Mouse (Mus musculus) natural killer cell, adult 2 months (primary cell): ENCODE measurements around the gene B4galt1.

Experiments
- DNase-seq, 2 experiments: peaks; one replicate each; pipeline ENCODE4 v3.0.0; 2022; ENCODE audit warnings: low spot score in 2 of 2

B4galt1 gene

DNA sequence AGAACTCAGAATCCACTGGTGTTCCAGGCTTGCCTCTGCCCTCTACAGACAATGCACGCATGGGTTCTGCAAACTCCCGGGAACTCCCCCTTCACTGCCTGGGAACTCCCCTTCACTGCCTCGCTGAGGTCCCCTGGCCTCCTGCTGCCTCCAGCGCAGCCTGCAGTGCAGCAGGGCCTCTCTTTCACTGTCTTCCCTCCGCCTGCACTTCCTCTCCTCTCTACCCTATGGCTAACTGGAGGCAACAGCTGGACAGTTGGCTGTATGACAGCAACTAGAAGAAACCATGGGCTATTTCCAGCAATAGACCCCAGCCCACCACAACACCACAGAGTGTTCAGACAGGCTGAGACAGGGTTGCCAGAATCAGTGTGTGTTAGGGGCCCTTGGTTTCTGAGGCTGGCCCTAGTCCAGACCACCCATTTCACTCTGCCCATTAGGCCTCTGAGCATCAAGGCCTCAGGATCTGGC is 9.5 kb downstream of the B4galt1 start:
- DNase-seq: peak; percentile 54 to 68

DNA sequence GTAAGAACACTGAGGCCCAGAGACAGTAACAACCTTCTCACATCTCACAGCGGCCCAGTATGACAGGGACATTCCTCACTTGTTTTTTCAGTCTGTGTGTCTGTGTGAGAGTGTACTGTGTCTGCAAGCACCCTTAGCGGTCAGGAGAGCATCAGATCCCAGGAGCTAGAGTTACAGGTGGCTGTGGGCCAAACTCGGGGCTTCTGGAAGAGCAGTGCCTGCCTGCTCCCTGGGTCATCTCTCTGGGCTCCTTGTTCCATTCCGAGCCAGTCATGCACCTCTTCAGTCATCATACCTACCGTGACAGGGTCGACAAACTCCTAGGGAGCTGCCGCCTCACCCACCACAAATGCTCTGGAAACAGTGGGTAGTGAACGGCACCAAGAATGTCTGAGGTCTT is 10.1 kb downstream of the B4galt1 start:
- DNase-seq: no peak

GRCm38 (mm10) chr4:40840448-40840847 is 13.4 kb downstream of the B4galt1 start:
- DNase-seq: no peak

GRCm38 (mm10) chr4:40839251-40839650 is 14.6 kb downstream of the B4galt1 start:
- peak; percentile 82 to 89 for DNase-seq

- no peak for DNase-seq
Measured at GRCm38 (mm10) chr4:40837451-40838285, 16.1 kb downstream of the B4galt1 start.

DNA sequence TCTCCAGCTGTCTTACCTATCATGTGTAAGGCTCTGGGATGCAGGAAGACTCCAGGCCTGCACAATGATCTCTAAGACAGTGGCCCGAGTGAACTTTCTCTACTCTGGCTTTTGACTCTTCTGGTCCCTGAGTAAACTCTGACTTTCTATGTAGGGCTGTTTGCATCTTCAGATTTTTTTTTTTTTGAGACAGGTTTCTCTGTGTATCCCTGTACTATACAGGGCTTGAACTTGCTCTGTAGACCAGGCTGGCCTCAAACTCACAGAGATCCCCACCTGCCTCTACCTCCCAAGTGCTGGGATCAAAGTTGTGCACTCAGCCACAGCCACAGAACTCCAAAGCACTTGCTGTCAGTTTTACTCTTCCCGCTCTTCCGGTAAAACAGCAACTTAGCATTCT is 16.8 kb downstream of the B4galt1 start:
- DNase-seq: no peak

- DNase-seq: no peak
Measured at GRCm38 (mm10) chr4:40834872-40835271, 18.9 kb downstream of the B4galt1 start.

- DNase-seq: no peak
Measured at GRCm38 (mm10) chr4:40834232-40834786, 19.5 kb downstream of the B4galt1 start.

DNA sequence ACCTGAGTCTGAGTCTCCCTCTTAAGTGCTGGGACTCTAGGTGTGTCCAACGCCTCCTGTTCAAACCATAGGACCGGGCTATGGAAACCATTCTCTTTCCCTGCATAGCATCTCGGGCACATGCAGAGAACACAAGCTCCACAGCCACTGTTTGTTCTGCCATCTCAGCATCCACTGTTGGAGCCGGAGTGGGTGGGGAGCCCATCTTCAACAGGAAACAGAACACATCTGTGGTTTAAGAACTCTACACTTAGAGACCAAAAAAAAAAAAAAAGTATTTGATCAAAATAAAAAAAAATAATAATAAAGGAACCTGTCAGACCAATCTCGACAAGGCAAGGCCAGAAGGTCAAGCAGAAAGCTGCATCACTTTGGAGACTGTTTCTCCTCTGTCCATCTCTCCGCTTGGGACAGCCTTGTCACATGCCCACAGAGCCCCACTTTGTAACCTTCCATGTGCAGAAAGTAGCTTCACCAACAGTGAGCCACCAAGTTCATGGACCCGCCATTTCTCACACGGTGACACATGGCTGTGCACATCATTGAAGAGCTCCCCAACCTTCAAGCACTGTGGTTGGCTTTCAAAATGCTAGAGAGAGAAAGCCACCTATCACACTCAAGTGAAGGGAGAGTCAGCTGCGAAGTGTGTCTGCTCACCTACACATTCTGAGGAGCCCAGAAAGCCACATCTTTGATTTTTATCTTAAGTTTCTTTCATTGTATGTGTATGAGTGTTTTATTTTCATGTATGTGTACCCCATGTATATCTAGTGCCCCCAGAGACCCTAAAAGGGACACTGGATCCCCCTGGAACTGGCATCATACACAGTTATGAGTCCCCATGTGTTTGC is 20.2 kb downstream of the B4galt1 start:
- peak; percentile 62 to 69 for DNase-seq

GRCm38 (mm10) chr4:40830530-40830929 is 23.3 kb downstream of the B4galt1 start:
- DNase-seq: no peak

- no peak for DNase-seq
Measured at GRCm38 (mm10) chr4:40829654-40830400, 24.0 kb downstream of the B4galt1 start.

- no peak for DNase-seq
Measured at GRCm38 (mm10) chr4:40828910-40829309, 24.9 kb downstream of the B4galt1 start.

DNA sequence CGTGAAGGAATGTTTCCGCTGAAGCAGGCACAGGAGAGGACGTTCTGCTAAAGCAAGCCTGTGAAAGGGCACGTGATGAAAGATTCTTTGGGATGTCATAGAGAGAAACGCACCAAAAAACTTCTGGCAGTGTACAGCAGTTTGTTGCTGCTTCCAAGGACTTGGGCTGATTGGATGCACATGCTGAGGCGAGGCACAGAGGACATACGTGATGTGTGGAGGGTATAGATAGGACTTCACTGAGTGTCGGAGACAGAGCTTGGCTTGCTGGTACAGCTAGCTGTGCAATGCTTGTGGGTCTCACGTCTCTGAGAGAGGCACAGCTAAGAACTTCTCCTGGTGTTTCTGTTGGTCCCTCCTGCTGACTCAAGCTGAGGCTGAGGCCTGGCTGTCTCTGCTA is 25.9 kb downstream of the B4galt1 start:
- no peak for DNase-seq

DNA sequence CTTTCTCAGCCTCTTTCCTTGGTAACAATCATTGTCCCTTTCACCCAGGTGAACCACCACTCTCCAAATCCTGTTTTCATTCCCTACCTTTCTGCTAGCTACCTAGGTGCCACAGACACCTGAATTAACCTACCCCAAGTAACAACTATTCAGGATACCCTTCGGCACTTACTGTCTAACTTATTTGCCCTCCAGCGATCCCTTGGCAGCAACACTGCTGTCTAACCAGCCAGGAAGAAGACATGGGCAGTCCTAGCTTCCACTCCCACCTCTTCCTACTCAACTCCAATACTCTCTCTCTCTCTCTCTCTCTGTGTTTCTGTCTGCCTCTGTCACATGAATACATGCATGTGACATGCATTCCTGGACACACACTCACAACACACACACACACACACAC is 27.0 kb downstream of the B4galt1 start:
- no peak for DNase-seq

DNA sequence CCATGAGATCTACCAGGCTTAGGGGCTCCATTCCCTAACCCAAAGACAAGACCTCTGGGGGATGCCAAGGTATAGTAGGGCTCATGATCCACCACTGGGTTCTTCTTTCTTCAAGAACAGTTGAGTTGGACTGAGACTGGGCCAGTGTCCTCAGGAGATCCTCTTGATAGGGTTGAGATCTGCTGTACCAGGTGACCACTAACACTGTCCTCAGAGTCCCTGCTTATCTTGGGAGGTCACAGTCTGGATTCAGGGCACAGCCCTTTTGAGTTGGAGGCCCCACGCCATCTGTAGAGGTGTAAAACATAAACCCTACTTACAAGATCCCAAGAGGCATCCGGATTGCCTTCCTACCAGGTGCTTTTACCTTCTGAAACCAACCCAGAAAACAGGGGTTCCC is 27.8 kb downstream of the B4galt1 start:
- no peak for DNase-seq

DNA sequence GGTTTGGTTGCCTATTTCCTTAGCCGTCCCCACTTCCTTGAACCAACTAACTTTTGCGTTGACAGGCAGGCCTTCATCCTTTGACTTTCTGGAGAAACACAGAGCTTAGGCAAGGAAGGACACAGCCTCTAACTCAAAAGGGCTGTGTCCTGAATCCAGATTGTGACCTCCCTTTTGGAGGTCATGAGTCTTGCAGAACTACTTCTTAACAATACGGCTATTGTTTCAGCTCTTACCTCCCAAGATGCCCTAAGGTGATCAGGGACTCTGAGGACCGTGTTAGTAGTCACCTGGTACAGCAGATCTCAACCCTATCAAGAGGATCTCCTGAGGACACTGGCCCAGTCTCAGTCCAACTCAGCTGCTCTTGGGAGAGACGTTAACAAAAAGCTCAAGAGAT is 28.7 kb downstream of the B4galt1 start:
- DNase-seq: no peak

- DNase-seq: peak; percentile 20 to 34
Measured at GRCm38 (mm10) chr4:40824505-40824904, 29.3 kb downstream of the B4galt1 start.

DNA sequence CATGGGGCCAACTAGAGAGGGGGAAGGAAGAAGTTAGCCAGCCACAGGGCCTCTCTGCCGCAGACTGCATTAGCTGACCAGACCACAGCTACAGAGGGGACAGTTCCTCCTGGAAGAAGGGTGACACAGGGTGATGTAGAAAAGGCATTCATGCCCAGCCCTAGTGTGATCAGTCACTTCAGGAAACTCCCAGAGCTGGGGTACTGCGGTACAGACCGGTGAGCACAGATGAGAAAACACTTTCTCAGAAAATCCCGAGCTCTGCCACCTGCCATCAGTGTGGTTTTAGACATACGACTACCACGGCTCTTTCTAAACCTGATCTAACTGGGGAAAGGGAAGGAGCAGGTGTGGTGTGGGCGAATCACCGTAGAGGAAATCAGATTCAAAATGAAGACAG is 30.1 kb downstream of the B4galt1 start:
- DNase-seq: peak; percentile 64 to 65

- no peak for DNase-seq
Measured at GRCm38 (mm10) chr4:40823151-40823550, 30.7 kb downstream of the B4galt1 start.

DNA sequence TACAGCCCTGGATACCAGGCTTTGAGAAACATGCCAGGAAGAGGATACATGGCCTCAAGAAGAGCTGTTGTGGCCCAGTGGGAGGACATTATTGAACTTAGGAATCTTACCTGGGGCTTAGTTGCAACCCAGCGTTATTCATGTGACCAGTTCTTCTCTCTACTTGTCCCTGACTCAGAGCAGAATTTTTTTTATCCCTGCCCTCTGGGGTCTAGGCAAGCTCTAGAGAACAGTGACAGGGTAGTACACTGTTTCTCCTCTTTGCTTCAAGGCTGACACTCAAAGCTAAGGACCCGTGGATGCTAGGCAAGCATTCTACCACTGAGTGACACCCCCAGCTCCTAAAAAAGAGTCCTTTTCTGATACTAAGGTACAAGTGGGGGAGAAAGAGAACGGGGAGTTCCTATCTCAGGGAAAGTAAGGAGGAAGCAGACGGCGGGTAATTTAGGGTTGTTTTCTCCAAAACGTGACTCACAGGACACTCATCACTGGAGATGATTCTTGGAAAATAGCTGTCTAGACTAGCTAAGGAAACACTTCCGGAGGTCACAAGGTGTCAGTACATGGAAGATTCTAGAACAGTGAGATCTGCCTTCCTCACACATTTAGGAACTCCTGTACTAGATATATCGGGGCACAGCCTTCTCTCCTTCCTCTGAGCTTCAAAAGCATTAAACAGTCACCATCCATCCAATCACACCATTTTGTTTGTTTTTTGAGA is 32.3 kb downstream of the B4galt1 start:
- DNase-seq: no peak

- DNase-seq: no peak
Measured at GRCm38 (mm10) chr4:40820903-40821302, 32.9 kb downstream of the B4galt1 start.
